Mouse (Mus musculus) kidney, adult 8-10 months (tissue): ENCODE measurements at regions not wholly inside any gene's neighbourhood (a gene's known extent, or its start where the extent isn't known, plus 50 kb on each side); places are given as distances from the start of the nearest gene placed in this dataset.

Experiments used
- DNase-seq, 2 experiments: peaks; one replicate each; pipeline ENCODE4 v3.0.0; 2022

- DNase-seq = peak; percentile 2
Observed at GRCm38 (mm10) chr2:11853210-11853973, 75.7 kb downstream of the Ankrd16 start.

DNA sequence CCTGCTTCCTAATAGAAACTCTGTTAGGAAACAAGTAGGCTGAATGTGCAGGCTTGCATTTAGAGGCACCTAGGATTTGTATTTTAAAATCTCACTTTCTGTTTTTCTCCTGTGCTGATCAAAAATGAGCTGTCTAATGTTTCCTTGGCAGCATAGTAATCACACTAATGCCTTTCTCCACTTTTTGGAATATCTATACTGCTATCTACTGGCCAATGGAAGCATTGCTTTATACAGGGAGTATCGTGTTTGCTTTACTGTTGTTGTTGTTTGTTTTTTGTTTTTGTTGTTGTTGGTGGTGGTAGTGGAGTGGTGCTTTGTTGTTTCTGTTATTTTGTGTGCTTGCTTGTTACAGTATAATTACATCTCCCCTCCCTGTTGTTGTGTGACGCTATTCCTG, 92.3 kb downstream of the Ankrd16 start:
- no peak for DNase-seq

DNA sequence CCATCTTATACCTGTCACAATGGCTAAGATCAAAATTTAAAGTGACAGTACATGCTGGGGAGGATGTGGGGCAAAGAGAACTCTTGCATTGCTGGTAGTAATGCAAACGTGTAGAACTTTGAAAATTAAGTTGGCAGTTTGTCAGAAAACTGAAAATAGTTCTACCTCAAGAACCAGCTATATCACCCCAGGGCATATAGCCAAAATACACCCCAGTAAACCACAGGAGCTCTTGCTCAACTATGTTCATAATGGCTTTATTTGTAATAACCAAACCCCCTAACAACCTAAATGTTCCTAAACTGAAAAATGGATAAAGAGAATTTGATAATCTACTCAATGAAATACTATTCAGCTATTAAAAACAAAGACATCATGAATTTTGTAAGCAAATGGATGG, 102.3 kb downstream of the Ankrd16 start:
- DNase-seq = no peak

- DNase-seq = no peak
Observed at GRCm38 (mm10) chr2:11894792-11895568, 117.3 kb downstream of the Ankrd16 start.

GRCm38 (mm10) chr2:11899698-11900660, 122.3 kb downstream of the Ankrd16 start:
- DNase-seq = peak; percentile 6

DNA sequence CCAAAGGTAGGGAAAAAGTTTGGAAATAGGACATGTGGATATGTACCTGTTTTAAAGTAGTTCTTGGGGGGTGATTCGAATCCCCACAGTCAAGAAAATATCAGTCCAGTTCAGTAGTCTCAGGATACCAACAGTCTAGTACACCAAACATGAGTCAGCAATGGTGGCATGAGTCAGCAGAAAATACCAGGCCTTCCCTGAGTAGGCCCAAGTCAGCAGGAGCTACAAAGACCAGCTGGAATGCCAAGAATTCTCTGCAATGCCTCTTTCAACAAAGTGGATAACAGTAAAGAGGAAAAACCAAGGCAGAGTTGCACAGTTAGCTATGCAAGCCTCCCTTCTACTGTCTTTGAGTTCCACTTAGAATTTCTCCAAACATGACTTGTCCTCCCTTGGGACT, 137.1 kb downstream of the Ankrd16 start:
- no peak for DNase-seq

DNA sequence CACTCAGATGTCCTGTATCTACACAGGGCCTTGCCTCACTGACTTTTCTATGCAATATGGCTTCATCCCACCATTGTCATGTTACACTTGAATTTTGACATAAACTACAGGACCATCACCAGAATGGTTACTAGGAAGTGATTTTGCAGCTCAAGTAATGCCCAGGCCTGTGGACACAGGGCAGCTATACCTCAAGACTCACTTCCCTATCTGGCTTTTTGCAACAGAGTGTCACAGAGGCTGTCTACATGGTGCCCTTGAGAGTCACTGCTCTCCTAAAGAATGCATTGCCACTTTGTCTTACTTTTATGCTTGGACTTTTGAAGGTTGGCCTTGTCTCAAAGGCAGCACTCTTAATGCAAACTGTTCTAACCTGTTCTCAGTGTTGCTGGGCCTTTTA, 139.7 kb downstream of the Ankrd16 start:
- DNase-seq = no peak

DNA sequence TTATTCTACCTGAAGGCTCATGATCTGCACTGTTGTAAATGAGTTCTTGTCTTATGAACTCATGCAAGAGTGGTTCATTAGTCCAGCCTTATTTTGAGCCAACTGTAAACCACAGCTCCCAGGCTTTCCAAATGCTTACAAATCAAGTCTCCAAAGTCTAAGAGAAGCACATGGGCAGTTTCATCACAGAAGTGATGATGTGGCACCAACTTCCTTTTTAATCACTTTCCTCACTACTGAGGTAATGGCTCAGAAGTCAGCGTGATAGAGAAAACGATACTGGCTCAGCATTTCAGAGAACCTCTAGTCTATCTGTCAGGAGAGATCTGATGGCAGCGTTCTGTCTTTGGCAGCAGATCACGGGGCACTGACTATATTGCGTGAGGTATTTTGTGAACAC, 140.4 kb downstream of the Ankrd16 start:
- no peak for DNase-seq

DNA sequence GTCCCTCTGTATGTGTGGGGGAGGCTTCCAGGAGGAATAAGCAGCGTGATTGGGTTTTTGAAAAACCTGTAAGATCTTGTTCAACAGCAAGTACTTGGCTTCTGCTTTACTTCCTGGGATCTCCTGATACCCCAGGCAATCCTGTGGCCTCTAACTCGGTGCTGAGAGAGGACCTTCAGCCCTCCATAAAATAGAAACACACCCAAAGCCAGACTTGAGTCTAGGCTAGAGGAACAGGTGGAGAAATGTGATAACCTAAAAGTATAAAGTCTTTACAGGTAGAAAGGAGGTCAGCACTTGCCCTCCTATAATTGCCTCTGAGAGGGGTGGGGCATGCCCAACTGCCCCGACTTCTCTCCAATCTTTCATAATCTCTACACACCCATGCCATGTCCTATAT, 183.1 kb downstream of the Ankrd16 start:
- no peak for DNase-seq

DNA sequence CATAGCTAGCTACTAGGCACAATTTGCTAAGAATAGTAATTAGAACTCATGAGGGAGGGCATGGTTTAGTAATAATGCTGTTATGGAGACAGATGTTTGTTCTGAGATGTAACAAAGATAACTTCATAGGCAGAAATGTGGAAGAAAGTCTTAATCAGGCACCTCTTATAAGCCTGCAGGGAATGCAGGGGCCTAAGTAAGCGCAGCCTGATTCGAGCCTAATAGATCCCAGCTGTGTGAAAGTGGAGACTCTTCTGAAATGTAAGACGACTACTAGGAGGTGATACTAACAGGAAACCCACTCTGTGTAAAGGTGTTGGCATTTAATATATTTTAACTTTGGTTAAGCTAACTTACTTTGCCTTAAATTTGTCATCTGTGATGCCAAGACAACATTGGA, 187.7 kb downstream of the Ankrd16 start:
- DNase-seq = no peak

- DNase-seq = no peak
Observed at GRCm38 (mm10) chr2:11967001-11967400, 189.3 kb downstream of the Ankrd16 start.

GRCm38 (mm10) chr2:11971972-11972371, 194.3 kb downstream of the Ankrd16 start:
- no peak for DNase-seq

- DNase-seq = no peak
Observed at GRCm38 (mm10) chr2:12001938-12002899, 224.5 kb downstream of the Ankrd16 start.

GRCm38 (mm10) chr2:12004330-12004729, 226.7 kb downstream of the Ankrd16 start:
- peak in 1 of 2 experiments; percentile 12 for DNase-seq

DNA sequence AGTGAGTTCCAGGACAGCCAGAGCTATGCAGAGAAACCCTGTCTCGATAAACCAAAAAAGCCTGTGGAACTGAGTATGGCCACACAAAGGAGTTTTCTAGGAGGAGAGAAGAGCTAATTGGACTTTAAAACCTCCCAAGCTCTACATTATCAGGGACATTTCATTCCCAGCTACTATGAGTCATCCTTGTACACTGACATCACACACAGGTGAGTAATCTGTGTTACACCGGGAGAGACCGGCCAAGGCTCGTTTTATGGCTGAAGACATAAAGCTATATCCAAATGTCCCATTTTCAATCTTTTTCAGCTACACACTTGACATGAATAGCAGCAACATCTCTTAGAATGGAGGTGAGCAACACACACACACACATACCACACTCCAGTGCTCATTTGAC, 229.5 kb downstream of the Ankrd16 start:
- no peak for DNase-seq

DNA sequence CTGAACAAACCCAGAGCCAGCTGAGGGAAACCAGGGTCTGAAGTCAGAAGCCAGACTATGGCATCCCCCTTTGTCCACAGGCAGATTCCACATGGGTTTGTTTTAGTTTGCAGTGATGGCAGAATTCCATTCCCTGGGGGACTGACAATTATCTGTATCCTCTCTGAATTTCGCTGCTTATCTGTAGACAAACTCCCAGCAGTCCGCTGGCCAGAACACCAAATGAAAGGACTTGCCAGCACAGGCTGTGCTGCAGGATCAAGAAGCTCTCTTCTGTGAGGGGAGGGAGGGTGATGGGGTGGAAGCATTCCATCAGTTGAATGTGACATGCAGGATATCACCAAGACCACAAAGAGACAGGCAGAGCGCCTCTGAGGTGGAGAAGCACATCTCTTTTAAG, 233.8 kb downstream of the Ankrd16 start:
- DNase-seq = no peak

- peak in 1 of 2 experiments; percentile 36 for DNase-seq
Observed at GRCm38 (mm10) chr2:12019607-12020006, 241.9 kb downstream of the Ankrd16 start.

- DNase-seq = peak; percentile 72 to 82
Observed at GRCm38 (mm10) chr2:12023402-12024111, 245.9 kb downstream of the Ankrd16 start.

DNA sequence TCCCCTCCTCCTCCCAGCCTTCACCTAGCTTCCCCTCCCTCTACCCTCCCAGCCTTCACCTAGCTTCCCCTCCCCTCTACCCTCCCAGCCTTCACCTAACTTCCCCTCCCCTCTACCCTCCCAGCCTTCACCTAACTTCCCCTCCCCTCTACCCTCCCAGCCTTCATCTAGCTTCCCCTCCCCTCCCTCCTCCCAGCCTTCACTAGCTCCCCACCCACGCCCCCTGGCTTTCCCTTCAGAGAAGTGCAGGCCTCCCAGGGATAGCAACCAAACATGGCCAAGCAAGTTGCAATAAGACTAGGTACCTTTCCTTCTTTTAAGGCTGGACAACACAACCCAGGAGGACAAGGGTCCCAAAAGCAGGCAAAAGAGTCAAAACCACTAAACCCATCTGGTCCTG, 248.5 kb downstream of the Ankrd16 start:
- no peak for DNase-seq

DNA sequence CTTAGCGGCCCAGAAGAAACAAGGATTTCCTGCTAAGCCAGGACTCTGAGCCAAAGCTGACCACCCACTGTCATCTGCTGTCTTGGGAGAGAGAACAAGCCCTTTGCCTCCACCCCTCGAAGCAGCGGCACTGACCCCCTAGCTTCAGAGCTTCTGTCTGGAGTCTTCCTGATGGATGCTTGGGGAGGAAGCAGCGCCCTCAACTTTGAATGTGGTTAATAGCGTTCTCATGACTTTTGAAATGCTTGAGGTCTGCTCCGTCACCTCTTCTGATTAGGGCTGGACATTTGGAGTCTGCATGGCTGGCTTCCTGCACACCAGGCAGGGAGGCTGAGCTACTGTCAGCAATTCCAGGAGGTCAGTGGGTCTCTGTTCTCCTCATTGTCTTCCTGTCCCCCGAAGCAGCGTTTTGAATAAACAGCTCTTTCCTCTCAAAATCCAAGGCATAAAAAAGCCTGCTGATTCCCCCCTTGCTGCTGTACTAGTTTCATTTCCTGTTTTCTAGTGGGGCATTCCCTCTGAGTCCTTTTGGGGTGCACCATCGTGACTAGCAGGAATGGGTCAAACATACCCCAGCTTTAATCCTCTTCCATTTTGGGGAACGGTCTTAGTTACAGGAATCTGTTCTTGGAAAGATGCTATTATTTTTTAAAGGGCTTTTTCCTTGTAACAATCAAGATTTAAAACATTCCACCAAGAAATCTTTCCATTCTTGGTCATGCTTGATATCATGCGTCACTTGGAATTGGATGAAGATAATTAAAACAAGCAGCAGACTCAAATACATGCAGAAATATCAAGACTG, 256.0 kb downstream of the Ankrd16 start:
- DNase-seq = peak; percentile 24 to 45

DNA sequence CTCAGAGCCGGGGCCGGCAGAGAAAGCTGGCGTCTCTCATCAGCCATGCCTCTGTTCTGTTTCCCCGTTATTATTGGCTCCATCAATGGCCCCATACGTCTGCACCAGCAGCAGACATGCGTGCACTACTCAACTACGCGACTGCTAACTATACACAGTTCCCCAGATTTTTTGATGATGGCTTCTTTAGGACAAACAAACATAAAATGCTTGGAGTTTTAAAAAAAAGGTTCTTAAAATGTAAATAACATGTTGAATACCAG, 256.6 kb downstream of the Ankrd16 start:
- DNase-seq = no peak
